Mouse (Mus musculus) A20 (cell line): ENCODE results near the gene Bcam.

Experiments used
- DNase-seq: peaks from one replicate; pipeline ENCODE4 v3.0.0-alpha.2; 2011; ENCODE audit warnings: low read depth, low spot score

The Bcam gene

DNA sequence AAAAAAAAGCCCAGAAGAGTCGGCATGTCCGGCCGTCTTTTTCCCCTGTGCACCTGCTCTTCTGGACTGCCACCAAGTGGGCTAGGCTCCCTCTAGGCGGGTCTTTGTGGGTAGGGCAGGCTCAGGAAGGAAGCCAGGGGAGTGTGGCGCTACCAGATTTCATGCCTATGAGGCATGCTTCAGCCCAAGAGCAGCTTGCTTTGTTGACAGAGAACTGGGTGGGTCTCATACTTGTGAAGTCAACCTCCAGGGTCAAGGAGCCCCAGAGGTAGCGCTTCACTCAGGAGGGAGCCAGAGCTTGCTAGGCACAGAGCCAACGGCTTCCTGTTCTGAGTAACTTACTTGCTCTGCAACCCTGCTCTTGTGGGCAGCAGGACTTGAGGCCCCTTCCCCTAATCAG lies 17.2 kb downstream of the Bcam start:
- DNase-seq, result no peak

DNA sequence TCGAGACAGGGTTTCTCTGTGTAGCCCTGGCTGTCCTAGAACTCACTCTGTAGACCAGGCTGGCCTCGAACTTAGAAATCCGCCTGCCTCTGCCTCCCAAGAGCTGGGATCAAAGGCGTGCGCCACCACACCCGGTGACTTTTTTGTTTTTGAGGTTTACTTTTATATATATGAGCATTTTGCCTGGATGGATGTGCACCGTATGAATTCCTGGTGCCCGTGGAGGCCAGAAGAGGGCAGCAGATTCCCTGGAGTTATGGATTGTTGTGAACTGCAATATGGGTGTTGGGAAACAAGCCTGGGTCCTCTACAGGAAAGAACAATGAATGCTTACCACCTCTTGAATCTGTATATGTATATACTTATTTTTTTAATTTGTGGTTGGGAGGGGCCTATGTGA lies 18.2 kb downstream of the Bcam start:
- DNase-seq, result no peak

DNA sequence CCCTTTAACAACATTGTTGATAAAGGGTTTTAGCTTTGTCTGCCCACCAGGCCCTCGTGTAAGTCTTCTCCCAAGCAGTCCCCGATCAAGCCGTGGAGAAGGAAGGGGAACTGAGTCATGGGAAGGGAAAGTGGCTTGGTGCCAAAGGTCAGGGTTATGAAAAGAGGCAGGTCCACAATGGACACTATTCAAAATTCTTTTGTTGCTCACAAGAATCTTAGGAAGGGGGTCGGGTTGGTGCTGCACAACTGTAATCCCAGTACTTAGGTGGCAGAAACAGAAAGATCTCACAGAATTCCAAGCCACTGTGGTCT lies 19.8 kb downstream of the Bcam start:
- DNase-seq, result no peak

DNA sequence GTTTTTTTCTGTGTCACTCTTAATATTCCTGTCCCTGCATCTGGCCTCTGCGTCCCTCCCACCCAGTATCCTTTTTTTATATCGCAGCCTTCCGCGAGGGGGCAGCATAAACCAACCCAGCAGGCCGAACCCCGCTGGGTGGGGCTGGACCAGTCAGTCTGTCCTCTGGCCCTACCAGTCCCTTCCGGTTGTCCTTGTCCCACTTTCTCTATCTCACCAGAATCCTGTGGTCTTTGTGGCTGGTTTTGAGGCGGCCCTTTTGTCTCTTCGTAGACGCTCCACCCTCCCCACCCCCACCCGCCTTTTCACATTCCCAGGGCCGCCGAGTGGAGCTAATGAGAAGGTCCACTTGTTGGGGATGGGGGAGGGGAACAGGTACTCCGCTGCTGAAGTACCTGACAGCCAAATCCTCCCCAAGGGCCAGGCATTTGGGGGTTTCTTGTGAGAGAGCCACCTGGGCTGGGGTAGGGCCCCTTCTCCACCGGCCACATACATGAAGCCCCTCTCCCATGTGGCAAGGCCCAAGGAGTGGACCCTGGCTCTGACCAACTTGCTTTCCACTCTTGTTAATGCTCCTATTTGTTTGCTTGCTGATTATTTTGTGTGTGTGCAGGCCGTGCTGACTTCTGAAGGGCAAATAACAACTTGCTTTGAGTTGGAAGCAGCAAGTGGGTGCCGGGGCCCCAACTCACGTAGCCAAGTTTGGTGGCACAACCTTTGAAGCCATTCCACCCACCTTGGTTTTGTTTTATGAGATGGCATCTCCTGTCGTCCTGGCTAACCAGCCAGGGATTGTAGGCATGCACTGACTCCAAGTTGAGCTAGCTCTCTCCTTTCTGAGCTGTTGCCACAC lies 20.4 kb downstream of the Bcam start, which contains the start of gene Nectin2:
Nectin2 (minus strand) TSS at position 267 of the 853 bp plus-strand sequence.
- peak; percentile 91 for DNase-seq

DNA sequence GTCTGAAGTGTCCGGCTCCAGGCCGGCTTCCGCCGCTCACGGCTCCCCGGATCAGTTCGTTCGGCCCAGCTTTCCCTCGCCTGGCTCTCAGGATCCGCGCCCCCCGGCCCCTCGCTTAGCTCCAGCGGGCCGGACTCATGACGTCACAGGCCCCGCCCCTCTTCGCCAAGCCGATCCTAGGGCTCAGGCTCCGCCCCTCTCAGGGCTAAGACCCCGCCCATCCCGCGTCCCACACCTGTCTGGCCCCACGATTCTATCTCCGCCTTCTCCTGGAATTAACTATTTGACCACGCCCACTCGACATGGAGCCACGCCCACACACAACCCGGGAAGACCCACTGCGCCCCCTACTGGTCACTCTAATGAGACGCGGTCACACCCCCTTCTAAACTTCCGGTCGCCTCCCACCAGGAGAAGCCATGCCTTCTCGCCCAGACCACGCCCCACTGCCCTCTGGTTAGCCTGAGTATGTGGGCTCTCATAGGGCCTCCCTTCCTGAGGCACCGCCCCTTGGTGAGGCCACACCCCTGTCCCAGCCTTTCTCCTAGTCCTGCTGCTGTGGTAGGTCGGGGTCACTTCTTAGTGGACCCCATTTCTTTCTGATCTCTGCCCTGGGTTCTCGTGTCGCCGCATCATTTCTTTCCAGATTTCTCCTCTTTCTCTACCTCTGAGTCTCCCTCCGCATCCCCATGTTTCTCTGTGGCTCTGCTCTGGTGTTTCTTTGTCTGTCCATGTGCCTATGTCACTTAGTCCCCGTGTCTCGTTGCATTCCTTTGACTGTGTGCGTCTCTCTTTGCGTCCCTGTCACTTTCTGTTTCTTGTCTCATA lies 21.2 kb downstream of the Bcam start:
- DNase-seq, result peak; percentile 99

DNA sequence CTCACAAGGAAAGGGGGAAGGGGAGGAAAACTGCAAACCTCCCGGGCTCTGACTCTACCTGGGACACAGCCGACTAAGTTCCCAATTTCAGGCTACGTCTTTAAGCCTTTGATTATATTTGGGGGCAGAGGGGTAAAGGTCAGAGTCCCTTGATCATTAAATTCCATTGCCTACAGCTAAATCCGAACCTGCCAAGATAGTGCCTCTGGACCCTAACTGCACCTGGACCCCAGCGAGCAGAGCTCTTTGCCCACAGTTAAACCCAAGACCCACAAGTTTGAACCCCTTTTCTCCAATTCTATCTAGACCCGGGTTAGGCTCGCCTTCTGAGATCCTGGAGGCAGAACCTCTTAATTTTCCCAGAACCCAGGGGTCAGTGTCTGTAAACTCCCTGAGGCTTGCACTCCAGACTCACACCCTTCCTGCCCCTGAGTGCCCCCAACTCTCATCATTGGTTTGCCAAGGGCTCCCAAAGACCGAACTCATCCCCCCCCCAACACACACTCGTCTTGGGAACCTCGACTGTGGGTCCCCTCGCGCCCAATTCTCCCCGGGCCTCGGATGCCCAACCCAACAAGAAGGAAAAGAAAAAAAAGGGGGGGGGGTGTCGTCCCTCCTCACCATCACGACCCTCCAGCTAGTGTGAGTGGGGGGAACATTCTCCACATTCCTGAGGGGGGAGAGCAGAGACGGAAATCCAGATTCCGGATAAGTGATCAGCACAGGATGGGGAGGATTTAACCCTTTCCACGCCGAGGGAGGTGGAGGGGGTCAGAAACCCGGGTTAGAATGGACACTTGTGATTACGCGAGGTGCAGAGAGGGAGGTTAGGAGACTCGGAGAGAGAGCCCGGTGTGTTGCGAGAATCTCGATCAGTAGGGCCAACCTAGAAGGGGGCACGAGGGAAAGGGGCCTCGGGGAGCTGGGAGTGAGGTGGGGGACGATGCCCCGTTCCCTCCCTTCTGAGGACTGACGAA lies 22.3 kb downstream of the Bcam start:
- DNase-seq, result no peak

DNA sequence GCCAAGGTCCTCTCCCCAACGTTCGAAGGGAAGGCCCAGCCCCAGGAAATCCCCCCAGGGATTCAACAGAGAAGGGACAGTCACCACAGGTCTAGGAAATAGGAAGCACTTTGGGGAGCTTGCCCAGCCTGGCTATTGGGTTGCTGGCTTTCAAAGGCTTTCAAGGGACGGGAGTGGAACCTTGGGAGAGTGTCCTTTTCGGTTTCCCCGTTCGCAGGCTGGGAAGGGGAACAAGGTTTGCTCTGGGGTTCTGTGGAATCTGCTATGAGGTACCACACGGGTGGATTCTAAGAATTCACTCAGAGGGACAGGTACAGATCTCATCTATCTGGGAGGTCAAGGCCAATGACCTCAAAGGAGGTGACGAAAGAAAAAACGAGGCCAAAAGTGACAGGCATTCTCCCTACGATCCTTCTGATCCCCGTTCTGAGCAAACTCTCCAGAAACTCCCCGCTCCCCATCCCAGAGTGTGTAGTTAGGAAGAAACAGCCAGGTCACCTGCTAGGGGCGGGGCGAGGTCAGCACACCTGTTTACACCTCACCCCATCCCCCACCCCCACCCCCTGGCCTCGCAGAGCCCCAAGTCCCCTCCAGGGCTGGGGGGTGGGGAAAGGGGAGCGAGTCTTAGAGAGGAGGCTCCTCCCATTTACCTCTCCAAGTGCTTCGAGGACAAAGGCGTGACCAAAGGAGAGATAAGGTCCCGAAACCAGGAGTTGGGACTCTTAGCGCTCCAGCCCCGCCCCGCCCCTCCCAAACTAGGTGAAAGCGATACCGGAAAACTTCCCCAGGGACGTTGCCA lies 23.2 kb downstream of the Bcam start:
- DNase-seq, result no peak

DNA sequence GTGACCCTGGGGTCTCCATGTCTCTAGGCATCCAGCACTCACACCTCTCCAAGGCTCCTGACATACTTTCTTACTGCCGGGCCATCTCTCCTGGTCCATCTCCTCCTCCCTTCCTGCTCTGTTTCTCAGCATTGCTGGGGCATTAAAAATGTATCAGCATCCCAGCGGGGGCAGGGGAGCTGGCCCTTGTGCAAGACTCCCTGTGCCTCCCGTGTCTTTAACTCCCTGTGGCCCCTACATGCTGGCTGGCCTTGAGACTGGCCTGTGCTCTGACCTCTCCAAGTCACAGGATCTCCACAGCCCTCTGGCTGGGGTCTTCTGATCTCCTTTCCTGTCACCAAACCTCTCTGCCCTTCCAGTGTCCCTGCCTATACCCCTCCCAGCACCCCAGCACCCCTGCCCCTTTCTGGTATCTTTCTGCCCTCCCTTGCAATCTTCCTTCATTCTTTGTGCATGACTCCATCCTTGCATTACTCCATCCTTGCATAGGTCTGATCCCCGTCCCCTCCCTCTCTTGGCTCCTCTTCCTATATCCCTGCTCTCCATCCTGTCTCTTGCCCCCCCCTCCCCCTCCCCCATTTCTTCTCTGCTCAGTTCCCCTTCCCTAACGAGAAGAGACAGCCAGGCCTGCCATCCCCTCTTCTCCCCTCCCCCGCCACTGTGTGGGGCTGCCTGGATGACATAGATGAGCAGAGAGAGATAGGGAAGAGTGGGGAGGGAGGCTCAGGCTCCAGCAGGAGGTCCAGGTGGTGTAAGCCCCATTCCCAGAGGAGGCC lies 24.2 kb downstream of the Bcam start:
- no peak for DNase-seq

DNA sequence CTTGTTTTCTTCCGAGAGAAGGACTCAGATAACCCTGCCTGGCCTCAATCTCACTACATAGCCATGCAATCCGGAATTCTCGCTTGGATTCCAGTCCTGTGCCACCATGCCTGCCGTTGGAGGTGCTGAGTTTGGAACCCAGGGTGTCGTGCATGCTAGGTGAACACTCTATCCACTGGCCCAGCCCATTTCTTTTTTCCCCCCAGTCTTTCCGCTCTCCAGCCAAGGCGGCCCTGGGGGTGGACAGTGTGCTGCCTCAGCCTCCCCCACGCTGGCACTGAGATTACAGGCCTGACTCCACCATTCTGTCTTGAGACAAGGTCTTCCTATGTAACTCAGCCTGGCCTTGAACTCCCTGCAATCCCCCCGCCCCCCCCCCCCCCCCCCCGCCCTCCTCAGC lies 24.8 kb downstream of the Bcam start:
- no peak for DNase-seq

DNA sequence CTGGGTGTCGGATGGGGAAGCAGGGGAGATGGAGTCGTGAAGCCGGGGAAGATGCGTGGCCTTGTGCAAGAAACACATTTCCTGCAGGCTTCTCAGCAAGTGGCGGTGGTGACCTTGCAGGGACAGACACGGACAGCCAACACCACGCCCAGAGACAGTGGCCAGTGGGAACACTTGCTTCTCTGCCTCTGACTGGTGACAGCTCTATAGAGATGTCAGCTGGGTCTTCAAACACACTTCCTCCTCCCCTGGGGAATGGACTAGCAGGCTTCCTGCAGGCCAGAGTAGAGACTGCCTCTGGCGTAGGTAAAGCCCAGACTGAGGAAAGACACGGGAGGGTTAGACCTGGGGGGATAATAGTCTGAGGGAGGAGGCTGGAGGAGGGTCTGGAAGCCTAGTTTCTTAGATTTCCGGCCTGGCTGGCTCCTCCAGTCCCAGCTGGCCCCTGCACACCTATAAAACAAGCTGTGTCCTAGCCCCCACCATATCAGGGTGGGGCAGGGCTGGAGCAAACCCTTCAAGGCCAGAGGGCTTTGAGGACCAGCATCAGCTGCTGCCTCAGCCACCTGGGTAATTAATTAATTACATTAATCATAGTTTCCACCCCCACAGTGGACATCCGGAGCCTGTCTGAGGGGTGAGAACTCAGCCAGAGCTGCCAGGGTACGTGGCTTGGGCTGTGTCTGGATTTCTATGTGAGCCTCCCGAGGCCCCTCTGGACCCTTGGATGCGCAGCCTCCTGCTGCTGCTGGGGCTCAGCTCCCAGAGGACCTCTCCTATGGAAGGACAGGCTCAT lies 26.0 kb downstream of the Bcam start:
- no peak for DNase-seq

DNA sequence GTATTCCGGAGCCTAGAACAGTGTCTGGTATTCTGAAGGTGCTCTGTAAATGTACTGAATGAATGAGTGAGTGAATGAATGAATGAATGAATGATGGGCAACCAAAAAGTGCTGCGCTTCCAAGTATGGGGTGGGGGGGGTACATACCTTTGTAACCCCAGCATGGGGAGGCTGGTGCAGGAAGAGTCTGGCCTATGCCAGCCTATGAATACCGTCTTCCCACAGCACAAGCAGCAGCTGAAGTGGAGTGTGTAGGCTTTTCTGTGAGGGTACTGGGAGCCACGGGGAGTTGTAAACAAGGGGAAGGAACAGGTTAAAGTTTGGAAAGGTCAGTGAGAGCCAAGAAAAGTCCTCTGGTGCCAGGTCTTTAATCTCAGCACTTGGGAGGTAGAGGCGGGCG lies 27.0 kb downstream of the Bcam start:
- DNase-seq, result no peak

DNA sequence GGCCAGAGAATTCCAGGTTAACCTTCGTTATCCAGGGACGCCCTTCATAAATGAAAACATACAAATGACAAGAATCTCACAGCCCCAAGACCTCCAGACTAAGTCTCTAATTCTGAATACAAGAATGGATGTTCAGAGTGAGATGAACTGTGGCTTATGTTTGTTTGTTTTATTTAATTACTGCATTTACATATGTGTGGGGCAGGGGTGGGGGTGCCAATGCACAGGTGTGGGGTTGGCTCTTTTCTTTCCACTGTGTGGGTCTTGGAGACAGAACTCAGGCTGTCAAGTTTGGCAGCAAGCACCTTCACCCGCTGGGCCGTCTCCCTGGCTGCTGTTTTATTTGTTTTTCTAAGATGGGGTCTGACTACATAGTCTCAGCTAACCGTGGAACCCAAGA lies 28.3 kb downstream of the Bcam start:
- DNase-seq, result no peak

DNA sequence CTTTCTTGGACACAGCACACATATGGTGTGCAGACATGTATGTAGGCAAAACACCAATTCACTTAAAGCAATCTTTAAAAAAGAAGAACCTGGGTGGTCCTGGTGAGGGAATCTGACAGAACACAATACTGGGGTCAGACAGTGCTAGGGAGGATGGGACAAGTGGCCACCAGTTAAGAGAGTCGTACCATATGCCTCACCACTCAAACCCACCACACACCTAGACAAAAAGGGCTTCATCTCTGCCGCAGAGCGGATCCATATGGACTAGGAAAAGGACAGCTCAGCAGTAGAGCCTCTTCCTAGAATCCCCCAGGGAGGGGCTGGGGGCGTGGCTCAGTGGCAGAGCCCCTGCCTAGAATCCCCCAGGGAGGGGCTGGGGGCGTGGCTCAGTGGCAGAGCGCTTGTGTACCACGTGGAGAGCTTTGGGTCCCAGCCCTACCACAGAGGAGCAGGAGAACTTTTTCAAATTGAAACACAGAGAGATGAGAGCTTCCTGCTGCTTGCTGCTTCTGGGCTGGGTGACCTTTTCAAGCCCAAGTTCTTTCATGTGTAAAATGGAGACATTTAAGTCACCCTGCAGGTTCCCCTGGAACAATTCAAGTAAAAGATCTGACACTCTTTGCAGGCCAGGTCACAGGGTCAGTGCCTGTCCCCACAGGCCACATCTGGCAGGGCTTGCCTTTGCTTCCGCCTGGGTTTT lies 29.3 kb downstream of the Bcam start:
- no peak for DNase-seq

DNA sequence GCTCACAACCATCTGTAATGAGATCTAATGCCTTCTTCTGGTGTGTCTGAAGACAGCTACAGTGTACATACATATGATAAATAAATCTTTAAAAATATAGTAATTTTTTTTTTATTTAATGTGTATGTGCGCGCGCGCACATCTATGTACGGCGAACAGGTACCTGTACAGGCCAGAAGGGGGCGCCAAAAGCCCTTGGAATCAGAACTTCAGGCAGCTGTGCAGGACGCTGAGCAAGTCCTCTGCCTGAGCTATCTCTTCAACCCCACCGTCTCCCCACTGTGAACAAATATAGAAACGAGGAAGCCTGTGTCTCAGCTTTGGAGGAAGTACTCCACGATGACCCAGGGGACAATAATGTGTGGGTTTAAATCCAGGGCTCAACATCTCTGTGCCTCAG lies 30.5 kb downstream of the Bcam start:
- DNase-seq, result no peak

DNA sequence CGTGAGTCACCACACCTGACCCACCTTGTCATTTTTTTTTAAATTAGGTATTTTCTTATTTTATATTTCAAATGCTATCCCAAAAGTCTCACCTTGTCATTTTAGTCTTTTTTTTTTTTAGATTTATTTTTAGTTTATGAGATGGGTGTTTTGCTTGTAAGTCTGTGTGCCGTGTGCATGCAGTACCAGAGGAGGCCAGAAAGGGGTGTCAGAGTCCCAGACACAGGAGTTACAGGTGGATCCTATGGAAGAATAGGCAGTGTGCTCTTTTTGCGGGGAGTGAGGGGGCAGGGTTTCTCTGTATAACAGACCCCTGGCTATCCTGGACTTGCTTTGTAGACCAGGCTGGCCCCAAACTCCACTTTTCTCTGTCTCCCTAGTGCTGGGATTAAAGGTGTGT lies 32.0 kb downstream of the Bcam start:
- DNase-seq, result peak; percentile 18

DNA sequence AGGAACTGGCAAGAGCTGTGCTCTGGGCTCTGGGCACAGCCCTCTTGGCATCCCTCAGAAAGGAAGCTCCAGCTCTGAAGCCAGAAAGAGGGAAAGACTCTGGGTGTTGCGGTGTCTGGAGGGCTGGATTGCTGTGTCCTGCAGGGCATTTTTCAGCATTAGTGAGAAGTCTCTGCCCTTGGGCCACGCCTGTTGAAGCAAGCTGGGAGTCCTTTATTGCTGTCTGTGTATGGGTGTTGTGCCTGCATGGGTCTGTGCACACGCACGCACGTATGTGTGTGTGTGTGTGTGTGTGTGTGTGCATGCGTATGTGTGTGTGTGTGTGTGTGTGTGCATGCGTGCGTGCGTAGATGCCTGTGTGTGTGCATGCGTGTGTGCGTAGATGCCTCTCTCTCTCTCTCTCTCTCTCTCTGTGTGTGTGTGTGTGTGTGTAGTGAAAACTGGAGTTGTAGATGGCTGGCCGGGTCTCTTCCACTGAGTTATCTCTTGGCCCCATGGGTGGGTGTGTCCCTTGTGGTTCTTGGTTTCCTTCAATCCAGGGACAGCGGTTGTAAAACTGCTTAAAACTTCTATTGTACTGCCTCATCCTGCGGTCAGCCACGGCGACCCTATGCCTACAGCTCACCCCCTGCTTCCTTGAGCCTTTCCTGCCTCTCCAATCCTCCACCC lies 34.3 kb downstream of the Bcam start:
- no peak for DNase-seq

DNA sequence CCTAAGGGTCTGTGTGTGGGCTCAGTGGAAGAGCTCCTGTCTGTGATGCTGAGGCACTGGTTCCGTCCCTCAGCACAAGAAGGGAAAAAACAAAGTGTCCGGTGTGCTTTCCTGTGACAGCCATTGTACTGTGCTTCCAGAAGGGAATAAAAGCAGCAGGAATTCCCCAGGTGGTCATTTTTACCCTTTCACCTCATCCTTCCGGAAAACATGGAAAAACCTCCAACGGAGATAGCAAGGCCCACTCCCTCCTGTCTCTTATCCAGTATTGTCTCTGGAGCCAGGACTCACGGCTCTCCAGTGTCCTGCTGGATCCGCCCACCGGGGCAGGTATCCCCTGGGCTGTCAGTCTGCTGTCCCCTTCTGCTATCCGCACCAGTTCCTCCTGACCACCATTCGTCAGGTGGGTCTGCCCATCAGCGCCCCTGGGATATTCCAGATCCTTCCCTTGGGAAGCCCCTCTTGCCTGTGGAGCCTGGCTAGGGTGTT lies 36.6 kb downstream of the Bcam start:
- no peak for DNase-seq

DNA sequence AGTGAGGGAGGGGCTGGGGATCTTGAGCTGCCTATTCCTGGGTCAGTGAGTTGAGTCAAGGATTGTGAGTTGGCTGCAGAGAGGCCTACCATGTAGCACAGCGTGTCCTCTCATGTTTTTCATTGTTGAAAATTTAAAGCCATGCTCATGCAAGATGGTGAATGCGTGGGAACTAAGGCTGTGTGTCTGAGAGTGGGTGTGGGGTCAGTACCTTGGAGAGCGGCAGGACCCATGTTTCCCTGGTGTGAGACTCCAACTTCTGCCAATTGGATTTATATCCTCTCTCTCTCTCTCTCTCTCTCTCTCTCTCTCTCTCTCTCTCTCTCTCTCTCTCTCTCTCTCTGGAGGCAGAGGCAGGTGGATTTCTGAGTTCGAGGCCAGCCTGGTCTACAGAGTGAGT lies 44.3 kb downstream of the Bcam start:
- DNase-seq, result no peak
